Mouse (Mus musculus) testis, adult 2 months (tissue): Measurements from ENCODE around the gene Raly. TPM values are rescaled to one million over a fixed set of nuclear protein-coding genes. Genes with fewer than 3 reads are reported as not detected.

ENCODE experiments used
- H3K27ac ChIP-seq: fragments of 200-500 bp; 2 replicates; pipeline ENCODE4 v1.5.1; 2012; ENCODE audit warnings: low read depth, low read length; ENCODE audit not compliant: control insufficient read depth, insufficient read depth
- H3K27me3 ChIP-seq: fragments of 200-500 bp; 2 replicates; pipeline ENCODE4 v1.6.1; 2012; ENCODE audit warnings: mild to moderate bottlenecking, low read length, moderate library complexity; ENCODE audit not compliant: control insufficient read depth, insufficient read depth
- H3K36me3 ChIP-seq: fragments of 200-500 bp; 2 replicates; pipeline ENCODE4 v1.6.1; 2012; ENCODE audit warnings: mild to moderate bottlenecking, low read length; ENCODE audit not compliant: control insufficient read depth, insufficient read depth
- H3K4me1 ChIP-seq: fragments of 200-500 bp; 2 replicates; pipeline ENCODE4 v1.6.1; 2012; ENCODE audit warnings: low read length; ENCODE audit not compliant: control insufficient read depth, insufficient read depth
- H3K4me3 ChIP-seq: fragments of 200-500 bp; 2 replicates; pipeline ENCODE4 v1.5.1; 2012; ENCODE audit warnings: low read depth, mild to moderate bottlenecking, low read length, moderate library complexity, mixed read lengths; ENCODE audit not compliant: control insufficient read depth
- CTCF ChIP-seq: fragments of 200-500 bp; IDR thresholded peaks from 2 replicates; pipeline ENCODE4 v1.5.1; 2012; ENCODE audit warnings: low read depth, mild to moderate bottlenecking, inconsistent platforms, low read length, moderate library complexity; ENCODE audit not compliant: control insufficient read depth, insufficient read depth, insufficient replicate concordance
- POLR2A ChIP-seq: fragments of 200-500 bp; IDR thresholded peaks from 2 replicates; pipeline ENCODE4 v1.6.1; 2012; ENCODE audit warnings: low read depth, mild to moderate bottlenecking, inconsistent platforms, low read length, moderate library complexity; ENCODE audit not compliant: control insufficient read depth
- polyA plus RNA-seq: library from polyadenylated mRNA; depleted of rRNA; stranded (reverse); fragments of >200 nt; gene quantifications from 2 replicates; pipeline ENCODE4 v1.2.3, GENCODE M21; 2012

Gene Raly
- polyA plus RNA-seq, 1 experiment = 62.8 TPM

GRCm38 (mm10) chr2:154786187-154786586 lies 4.7 kb upstream of the Raly start:
- TF ChIP-seq POLR2A (no peak), CTCF (no peak)
- Histone ChIP-seq H3K4me3 (no peak overlapping the region), H3K36me3 (no peaks in the 10 kb centered on the region), H3K27ac (no peak overlapping the region), H3K27me3 (no peaks in the 10 kb centered on the region), H3K4me1 (peaks cover 8% of the 10 kb centered on the region)

GRCm38 (mm10) chr2:154786776-154787175 lies 4.1 kb upstream of the Raly start:
- H3K36me3 ChIP-seq = no peaks in the 10 kb centered on the region
- no peak overlapping the region for H3K4me3 ChIP-seq
- no peak for TF ChIP-seq CTCF
- TF ChIP-seq POLR2A = no peak
- H3K27me3 ChIP-seq = no peaks in the 10 kb centered on the region
- no peak overlapping the region for H3K27ac ChIP-seq
- H3K4me1 ChIP-seq = peaks cover 8% of the 10 kb centered on the region

- no peak for TF ChIP-seq CTCF
- TF ChIP-seq POLR2A = no peak
- no peak overlapping the region for H3K4me3 ChIP-seq
- no peak overlapping the region for H3K27ac ChIP-seq
- peaks cover 10% of the 10 kb centered on the region for H3K4me1 ChIP-seq
- H3K36me3 ChIP-seq = no peaks in the 10 kb centered on the region
- no peaks in the 10 kb centered on the region for H3K27me3 ChIP-seq
These were observed 1.5 kb upstream of the Raly start for GRCm38 (mm10) chr2:154789381-154789780.

- H3K4me1 ChIP-seq = peaks cover 10% of the 10 kb centered on the region
- H3K4me3 ChIP-seq = peak overlapping the region; percentile 91
- H3K36me3 ChIP-seq = no peaks in the 10 kb centered on the region
- H3K27ac ChIP-seq = peak overlapping the region; percentile 81
- TF ChIP-seq POLR2A (no peak), CTCF (no peak)
- no peaks in the 10 kb centered on the region for H3K27me3 ChIP-seq
These were observed 780 bp upstream of the Raly start for GRCm38 (mm10) chr2:154789977-154790655.

GRCm38 (mm10) chr2:154791661-154792642 lies 1.1 kb downstream of the Raly start:
- TF ChIP-seq POLR2A (no peak), CTCF (no peak)
- Histone ChIP-seq H3K4me1 (peaks cover 6% of the 10 kb centered on the region), H3K4me3 (peak overlapping the region; percentile 97), H3K27ac (peak overlapping the region; percentile 88), H3K36me3 (no peaks in the 10 kb centered on the region), H3K27me3 (no peaks in the 10 kb centered on the region)

GRCm38 (mm10) chr2:154803372-154803771 lies 12.5 kb downstream of the Raly start:
- Histone ChIP-seq H3K27ac (no peak overlapping the region), H3K36me3 (no peaks in the 10 kb centered on the region)

GRCm38 (mm10) chr2:154803845-154804244 lies 12.9 kb downstream of the Raly start:
- H3K4me1 ChIP-seq = no peaks in the 10 kb centered on the region
- H3K36me3 ChIP-seq = no peaks in the 10 kb centered on the region
- no peaks in the 10 kb centered on the region for H3K27me3 ChIP-seq
- no peak for TF ChIP-seq CTCF
- TF ChIP-seq POLR2A = no peak
- no peak overlapping the region for H3K4me3 ChIP-seq
- no peak overlapping the region for H3K27ac ChIP-seq

More at GRCm38 (mm10) chr2:154803372-154803771, 12.5 kb downstream of the Raly start:
- no peaks in the 10 kb centered on the region for H3K27me3 ChIP-seq
- TF ChIP-seq CTCF = no peak
- TF ChIP-seq POLR2A = no peak
- no peaks in the 10 kb centered on the region for H3K4me1 ChIP-seq
- no peak overlapping the region for H3K4me3 ChIP-seq
